Mouse (Mus musculus) lung, postnatal 0 days (tissue): ENCODE data around the gene Slc38a6. TPM values are rescaled to one million over a fixed set of nuclear protein-coding genes. Genes with fewer than 3 reads are reported as not detected.

Source experiments
- ATAC-seq: fragments of 200-750 bp; cut with Nextera tagmentation; 2 replicates; pipeline ENCODE4 v1.8.0; 2017; ENCODE audit warnings: moderate library complexity
- DNase-seq: peaks from one replicate; pipeline ENCODE4 v3.0.0-alpha.2; 2016; ENCODE audit warnings: low spot score
- H3K27ac ChIP-seq: fragments of 300-500 bp; sonication (generic); 2 replicates; pipeline ENCODE4 v1.5.1; 2014; ENCODE audit warnings: antibody characterized with exemption, mild to moderate bottlenecking, low read length, mixed read lengths
- H3K27me3 ChIP-seq: fragments of 300-500 bp; sonication (generic); replicated peaks from 2 replicates; pipeline ENCODE4 v1.6.1; 2014; ENCODE audit warnings: low read length, mixed read lengths; ENCODE audit not compliant: insufficient read depth
- H3K36me3 ChIP-seq: fragments of 300-500 bp; sonication (generic); 2 replicates; pipeline ENCODE4 v1.6.1; 2014; ENCODE audit warnings: low read length, mixed read lengths; ENCODE audit not compliant: insufficient read depth
- H3K4me1 ChIP-seq: fragments of 300-500 bp; sonication (generic); 2 replicates; pipeline ENCODE4 v1.6.1; 2014; ENCODE audit warnings: antibody characterized with exemption, low read depth, low read length, mixed read lengths; ENCODE audit not compliant: insufficient read depth
- H3K4me2 ChIP-seq: fragments of 300-500 bp; sonication (generic); replicated peaks from 2 replicates; pipeline ENCODE4 v1.6.1; 2014; ENCODE audit warnings: low read depth, mild to moderate bottlenecking, low read length, moderate library complexity, mixed read lengths
- H3K4me3 ChIP-seq: fragments of 300-500 bp; sonication (generic); 2 replicates; pipeline ENCODE4 v1.5.1; 2014; ENCODE audit warnings: low read depth, low read length
- H3K9ac ChIP-seq: fragments of 300-500 bp; sonication (generic); replicated peaks from 2 replicates; pipeline ENCODE4 v1.6.1; 2014; ENCODE audit warnings: low read depth, mild to moderate bottlenecking
- H3K9me3 ChIP-seq: fragments of 300-500 bp; sonication (generic); 2 replicates; pipeline ENCODE4 v1.6.1; 2016; ENCODE audit warnings: low read length, mixed read lengths
- CTCF ChIP-seq: IDR thresholded peaks from 2 replicates; pipeline ENCODE4 v1.5.1; 2016; ENCODE audit warnings: antibody characterized with exemption, mild to moderate bottlenecking
- EP300 ChIP-seq: IDR thresholded peaks from 2 replicates; pipeline ENCODE4 v1.6.1; 2016; ENCODE audit warnings: antibody characterized with exemption, mild to moderate bottlenecking, control low read depth
- WGBS: fragments of 180-500 bp; shearing (Covaris S2); extraction: QIAGEN DNeasy Blood & Tissue Kit; methylation state at CpG from one replicate; pipeline ENCODE4 v1.1.7; 2014; 5-methylcytosine and 5-hydroxymethylcytosine counted together
- polyA plus RNA-seq: library from polyadenylated mRNA; unstranded; fragments of >200 nt; fragmentation: Nextera tagmentation; extraction: Ambion mirVana; gene quantifications from 2 replicates; pipeline ENCODE4 v1.2.1, GENCODE M21; 2015

Slc38a6 gene
- polyA plus RNA-seq, 1 experiment from 2014 or later, result 4.2 TPM

- Histone ChIP-seq H3K9ac (no peak overlapping the region), H3K9me3 (no peaks in the 10 kb centered on the region), H3K36me3 (no peaks in the 10 kb centered on the region), H3K4me2 (no peak overlapping the region), H3K4me1 (no peaks in the 10 kb centered on the region), H3K4me3 (no peak overlapping the region), H3K27ac (no peak overlapping the region), H3K27me3 (no peaks in the 10 kb centered on the region)
- TF ChIP-seq CTCF, result no peak
- TF ChIP-seq EP300, result no peak
- no peak for ATAC-seq
- 68% methylated on average over 3 of the region's 3 CpGs for WGBS
- no peak for DNase-seq
Measured at GRCm38 (mm10) chr12:73383861-73384260, 97.3 kb downstream of the Slc38a6 start.

DNA sequence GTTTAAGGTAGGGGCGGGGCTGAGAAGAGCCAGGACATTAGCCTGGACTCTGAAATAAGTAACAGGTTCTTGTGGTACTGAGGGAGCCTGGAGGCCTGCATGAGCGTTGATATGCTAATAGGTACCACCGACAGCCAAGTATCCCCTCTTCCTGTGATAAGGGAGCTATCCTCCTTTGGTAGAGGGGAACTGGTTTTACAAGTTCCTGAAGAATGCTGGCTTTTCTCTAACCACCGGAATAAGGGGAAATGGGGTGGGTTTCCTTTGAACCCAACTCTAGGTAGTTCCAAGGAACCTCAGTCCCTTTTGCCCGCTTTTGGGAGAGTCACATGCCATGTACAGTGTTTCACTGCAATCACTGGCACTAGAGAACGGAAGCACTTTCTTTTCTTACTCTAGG lies 98.2 kb downstream of the Slc38a6 start:
- Histone ChIP-seq H3K9me3 (no peaks in the 10 kb centered on the region), H3K4me2 (no peak overlapping the region), H3K9ac (no peak overlapping the region), H3K27me3 (no peaks in the 10 kb centered on the region), H3K4me3 (no peak overlapping the region), H3K4me1 (no peaks in the 10 kb centered on the region), H3K36me3 (no peaks in the 10 kb centered on the region), H3K27ac (no peak overlapping the region)
- TF ChIP-seq EP300 (no peak), CTCF (no peak)
- WGBS, result 26% methylated on average over 6 of the region's 6 CpGs
- DNase-seq, result no peak
- ATAC-seq, result no peak

- Histone ChIP-seq H3K4me1 (no peaks in the 10 kb centered on the region), H3K27me3 (no peaks in the 10 kb centered on the region), H3K36me3 (no peaks in the 10 kb centered on the region), H3K9me3 (no peaks in the 10 kb centered on the region), H3K4me3 (no peak overlapping the region), H3K27ac (no peak overlapping the region), H3K4me2 (no peak overlapping the region), H3K9ac (no peak overlapping the region)
- WGBS, result 82% methylated on average over 1 of the region's 1 CpGs
- ATAC-seq (no peak), DNase-seq (no peak)
- no peak for TF ChIP-seq EP300
- no peak for TF ChIP-seq CTCF
Measured at GRCm38 (mm10) chr12:73392507-73392906, 105.9 kb downstream of the Slc38a6 start.

GRCm38 (mm10) chr12:73393018-73393417 lies 106.4 kb downstream of the Slc38a6 start:
- DNase-seq (no peak), ATAC-seq (no peak)
- Histone ChIP-seq H3K27me3 (no peaks in the 10 kb centered on the region), H3K36me3 (no peaks in the 10 kb centered on the region), H3K4me3 (no peak overlapping the region), H3K4me2 (no peak overlapping the region), H3K27ac (no peak overlapping the region), H3K4me1 (no peaks in the 10 kb centered on the region), H3K9me3 (no peaks in the 10 kb centered on the region), H3K9ac (no peak overlapping the region)
- TF ChIP-seq CTCF (no peak), EP300 (no peak)

GRCm38 (mm10) chr12:73393881-73394291 lies 107.3 kb downstream of the Slc38a6 start:
- Histone ChIP-seq H3K36me3 (no peaks in the 10 kb centered on the region), H3K4me1 (no peaks in the 10 kb centered on the region), H3K27me3 (no peaks in the 10 kb centered on the region), H3K4me2 (no peak overlapping the region), H3K27ac (no peak overlapping the region), H3K4me3 (no peak overlapping the region), H3K9me3 (no peaks in the 10 kb centered on the region), H3K9ac (no peak overlapping the region)
- TF ChIP-seq CTCF (no peak), EP300 (no peak)
- DNase-seq, result no peak
- 34% methylated on average over 6 of the region's 6 CpGs for WGBS
- ATAC-seq, result no peak

- Histone ChIP-seq H3K4me2 (no peak overlapping the region), H3K9ac (no peak overlapping the region), H3K36me3 (no peaks in the 10 kb centered on the region), H3K9me3 (no peaks in the 10 kb centered on the region), H3K4me3 (no peak overlapping the region), H3K27me3 (no peaks in the 10 kb centered on the region), H3K27ac (no peak overlapping the region), H3K4me1 (no peaks in the 10 kb centered on the region)
- DNase-seq (no peak), ATAC-seq (no peak)
- no peak for TF ChIP-seq CTCF
- TF ChIP-seq EP300, result no peak
- WGBS, result 64% methylated on average over 5 of the region's 5 CpGs
Measured at GRCm38 (mm10) chr12:73394571-73394970, 108.0 kb downstream of the Slc38a6 start.

GRCm38 (mm10) chr12:73399426-73399825 lies 112.8 kb downstream of the Slc38a6 start:
- Histone ChIP-seq H3K27me3 (no peaks in the 10 kb centered on the region), H3K27ac (no peak overlapping the region), H3K9ac (no peak overlapping the region), H3K9me3 (no peaks in the 10 kb centered on the region), H3K36me3 (no peaks in the 10 kb centered on the region), H3K4me2 (no peak overlapping the region), H3K4me3 (no peak overlapping the region), H3K4me1 (no peaks in the 10 kb centered on the region)
- DNase-seq (no peak), ATAC-seq (no peak)
- WGBS, result 40% methylated on average over 4 of the region's 4 CpGs
- TF ChIP-seq CTCF (no peak), EP300 (no peak)
